Mouse (Mus musculus) forebrain, embryonic 13.5 days (tissue): ENCODE data around the gene Hbs1l. TPM values are rescaled to one million over a fixed set of nuclear protein-coding genes. Genes with fewer than 3 reads are reported as not detected.

Experiments used
- ATAC-seq: fragments of 200-750 bp; cut with Nextera tagmentation; 2 replicates; pipeline ENCODE4 v1.8.0; 2017
- H3K27ac ChIP-seq: fragments of 300-500 bp; sonication (generic); 2 replicates; pipeline ENCODE4 v1.5.1; 2015; ENCODE audit warnings: inconsistent platforms, mild to moderate bottlenecking, moderate library complexity
- H3K27me3 ChIP-seq: fragments of 300-500 bp; sonication (generic); 2 replicates; pipeline ENCODE4 v1.6.1; 2015; ENCODE audit warnings: mild to moderate bottlenecking, inconsistent platforms
- H3K36me3 ChIP-seq: fragments of 300-500 bp; sonication (generic); 2 replicates; pipeline ENCODE4 v1.6.1; 2015; ENCODE audit warnings: mild to moderate bottlenecking, inconsistent platforms; ENCODE audit not compliant: poor library complexity, severe bottlenecking
- H3K4me1 ChIP-seq: fragments of 300-500 bp; sonication (generic); 2 replicates; pipeline ENCODE4 v1.6.1; 2015; ENCODE audit warnings: inconsistent platforms
- H3K4me2 ChIP-seq: fragments of 300-500 bp; sonication (generic); 2 replicates; pipeline ENCODE4 v1.6.1; 2015; ENCODE audit warnings: inconsistent platforms, mild to moderate bottlenecking, moderate library complexity
- H3K4me3 ChIP-seq: fragments of 300-500 bp; sonication (generic); 2 replicates; pipeline ENCODE4 v1.5.1; 2015; ENCODE audit warnings: mild to moderate bottlenecking, inconsistent platforms
- H3K9ac ChIP-seq: fragments of 300-500 bp; sonication (generic); 2 replicates; pipeline ENCODE4 v1.6.1; 2015; ENCODE audit warnings: mild to moderate bottlenecking, inconsistent platforms
- H3K9me3 ChIP-seq: fragments of 300-500 bp; sonication (generic); replicated peaks from 2 replicates; pipeline ENCODE4 v1.6.1; 2016; ENCODE audit warnings: inconsistent platforms
- WGBS: fragments of 180-500 bp; shearing (Covaris S2); methylation state at CpG from one replicate; pipeline ENCODE4 v1.1.7; 2015; 5-methylcytosine and 5-hydroxymethylcytosine counted together
- polyA plus RNA-seq: library from polyadenylated mRNA; unstranded; fragments of >200 nt; fragmentation: Nextera tagmentation; extraction: Ambion mirVana; gene quantifications from 2 replicates; pipeline ENCODE4 v1.2.1, GENCODE M21; 2015

Hbs1l gene
- polyA plus RNA-seq, 1 experiment from 2014 or later, result 108 TPM

DNA sequence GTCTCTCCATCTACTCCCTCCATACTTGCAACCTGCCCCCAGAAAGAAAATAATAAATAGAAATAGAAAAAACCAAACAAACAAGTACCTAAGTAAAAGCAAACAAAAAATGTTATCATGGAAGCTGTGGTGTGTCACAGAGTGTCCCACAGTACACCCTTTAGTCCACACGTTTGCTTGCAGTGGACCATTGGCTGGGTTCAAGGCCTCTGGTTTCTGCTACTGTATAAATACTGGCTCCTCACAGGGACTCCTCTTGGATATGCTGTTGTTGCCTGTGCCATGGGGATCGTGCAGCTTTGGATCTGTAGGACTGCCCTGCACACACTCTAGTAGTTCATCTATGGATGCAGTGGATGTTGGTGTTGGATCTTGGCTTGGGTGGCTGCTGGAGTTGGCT, 54.2 kb downstream of the Hbs1l start:
- WGBS, result 96% methylated on average over 2 of the region's 2 CpGs
- Histone ChIP-seq H3K27me3 (no peaks in the 10 kb centered on the region), H3K27ac (no peak overlapping the region), H3K4me1 (no peaks in the 10 kb centered on the region), H3K4me2 (no peak overlapping the region), H3K9me3 (no peaks in the 10 kb centered on the region), H3K4me3 (no peak overlapping the region), H3K9ac (no peak overlapping the region), H3K36me3 (peaks cover 74% of the 10 kb centered on the region)
- no peak for ATAC-seq

DNA sequence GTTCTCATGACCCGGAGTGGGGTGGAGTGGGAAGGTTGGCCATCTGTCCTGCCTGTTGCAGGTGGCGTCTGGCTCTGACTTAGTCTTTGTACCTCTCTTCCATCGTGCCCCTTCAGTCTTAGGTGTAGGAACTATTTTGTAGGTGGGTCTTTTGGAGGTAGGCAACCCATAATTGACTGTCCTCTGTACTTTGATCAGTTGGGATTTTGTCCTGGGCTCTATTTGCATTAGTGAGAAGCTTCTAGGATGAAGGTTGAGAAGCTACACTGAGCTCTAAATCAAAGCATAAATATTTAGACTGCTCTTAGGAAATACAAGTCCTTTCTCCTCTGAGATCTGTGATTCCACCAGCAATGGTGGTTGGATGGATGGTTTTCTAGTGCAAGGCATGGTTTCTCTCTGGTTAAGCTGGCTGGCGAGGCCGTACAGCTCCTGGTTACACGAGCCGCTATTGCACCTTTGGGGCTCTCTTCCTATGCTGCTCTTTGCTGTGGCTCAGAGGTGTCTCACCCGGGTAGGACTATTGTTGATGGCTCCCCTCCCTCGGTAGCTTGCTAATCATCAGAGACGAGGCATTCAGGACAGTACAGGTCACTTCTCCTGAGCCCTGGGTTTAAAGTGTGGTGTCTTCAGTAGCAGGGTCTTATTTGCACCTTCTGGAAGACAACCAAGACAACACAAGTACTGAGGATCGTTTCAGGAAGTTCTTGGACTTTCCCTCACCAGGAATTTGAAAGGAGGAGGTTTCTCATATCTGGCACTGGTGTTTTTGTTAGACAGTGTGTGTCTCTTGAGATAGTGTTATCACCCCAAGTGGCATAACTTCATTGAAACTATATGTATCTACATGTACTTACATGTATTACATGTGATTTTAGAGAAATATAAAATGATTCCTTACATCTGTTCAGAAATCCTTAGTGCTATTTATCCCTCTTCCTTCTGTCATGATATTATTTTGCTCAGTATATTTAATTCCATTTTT, 55.0 kb downstream of the Hbs1l start:
- WGBS, result 95% methylated on average over 11 of the region's 11 CpGs

DNA sequence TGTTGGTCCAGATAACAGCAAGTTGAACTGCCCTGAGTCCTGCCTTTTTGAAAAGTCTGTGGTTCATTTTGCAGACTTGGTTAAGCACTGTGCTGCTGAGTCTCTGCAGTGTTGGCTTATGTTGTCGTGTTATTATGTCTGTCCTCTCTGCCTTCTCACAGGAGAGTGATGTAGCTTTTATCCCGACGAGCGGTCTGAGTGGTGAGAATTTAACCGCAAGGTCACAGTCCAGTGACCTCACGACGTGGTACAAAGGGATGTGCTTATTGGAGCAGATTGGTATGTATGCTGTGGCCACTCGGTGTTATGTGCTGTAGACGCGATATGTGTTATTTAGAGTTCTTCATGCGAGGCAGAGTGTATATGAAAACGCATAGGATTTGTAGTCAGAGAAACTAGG, 56.0 kb downstream of the Hbs1l start:
- Histone ChIP-seq H3K9ac (no peak overlapping the region), H3K4me2 (no peak overlapping the region), H3K4me3 (no peak overlapping the region), H3K4me1 (no peaks in the 10 kb centered on the region), H3K9me3 (no peaks in the 10 kb centered on the region), H3K27me3 (no peaks in the 10 kb centered on the region), H3K36me3 (peaks cover 77% of the 10 kb centered on the region), H3K27ac (no peak overlapping the region)
- 70% methylated on average over 12 of the region's 12 CpGs for whole genome bisulfite sequencing
- no peak for ATAC-seq

More for the DNA sequence above, 55.0 kb downstream of the Hbs1l start:
- Histone ChIP-seq H3K27me3 (no peaks in the 10 kb centered on the region), H3K9me3 (no peaks in the 10 kb centered on the region), H3K9ac (no peak overlapping the region), H3K4me1 (no peaks in the 10 kb centered on the region), H3K4me3 (no peak overlapping the region), H3K27ac (no peak overlapping the region), H3K36me3 (peaks cover 73% of the 10 kb centered on the region), H3K4me2 (no peak overlapping the region)
- no peak for ATAC-seq

DNA sequence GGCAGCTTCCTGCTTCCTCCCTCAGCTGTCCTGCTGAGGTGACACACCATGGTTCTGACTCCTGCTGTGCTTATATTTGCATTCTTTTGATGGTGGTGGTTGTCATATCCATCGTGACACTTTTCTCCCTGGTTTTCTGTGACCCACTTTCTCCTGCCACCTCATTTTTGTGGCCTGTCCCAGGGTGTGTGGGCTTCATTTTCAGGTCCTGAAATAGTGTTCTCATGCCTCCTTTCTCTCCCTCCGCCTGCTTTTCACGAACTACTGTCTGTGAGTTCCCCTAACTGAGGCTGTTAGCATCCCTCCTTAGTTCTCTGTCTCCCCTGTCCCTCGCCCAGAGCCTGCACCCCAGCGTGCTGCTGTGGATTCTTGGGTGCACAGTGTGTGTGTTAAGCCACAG, 58.1 kb downstream of the Hbs1l start:
- WGBS, result 91% methylated on average over 5 of the region's 5 CpGs
- Histone ChIP-seq H3K4me2 (no peak overlapping the region), H3K9me3 (no peaks in the 10 kb centered on the region), H3K27ac (no peak overlapping the region), H3K9ac (no peak overlapping the region), H3K36me3 (peaks cover 81% of the 10 kb centered on the region), H3K4me3 (no peak overlapping the region), H3K27me3 (no peaks in the 10 kb centered on the region), H3K4me1 (no peaks in the 10 kb centered on the region)
- ATAC-seq, result no peak

DNA sequence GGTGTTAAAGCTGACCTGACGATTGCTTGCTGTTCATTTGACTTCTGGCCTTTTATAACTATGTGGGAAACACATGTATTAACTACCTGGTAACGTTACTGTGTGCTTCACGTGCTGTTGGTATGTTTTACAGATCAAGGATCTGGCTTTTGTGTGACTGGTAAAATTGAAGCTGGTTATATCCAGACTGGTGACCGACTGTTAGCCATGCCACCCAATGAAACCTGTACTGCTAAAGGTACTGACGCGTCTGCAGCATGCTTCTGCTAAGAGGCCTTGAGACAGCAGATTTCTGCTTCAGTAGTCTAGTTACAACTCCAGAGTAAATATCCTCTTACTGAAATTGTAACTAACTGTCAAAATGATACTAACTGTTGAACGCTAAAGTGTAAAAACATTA, 58.7 kb downstream of the Hbs1l start:
- ATAC-seq, result no peak
- no peaks in the 10 kb centered on the region for H3K4me1 ChIP-seq
- no peaks in the 10 kb centered on the region for H3K27me3 ChIP-seq
- H3K36me3 ChIP-seq, result peaks cover 83% of the 10 kb centered on the region
- no peak overlapping the region for H3K4me3 ChIP-seq
- H3K9ac ChIP-seq, result no peak overlapping the region
- 96% methylated on average over 7 of the region's 7 CpGs for WGBS
- H3K4me2 ChIP-seq, result no peak overlapping the region
- H3K9me3 ChIP-seq, result no peaks in the 10 kb centered on the region
- no peak overlapping the region for H3K27ac ChIP-seq

DNA sequence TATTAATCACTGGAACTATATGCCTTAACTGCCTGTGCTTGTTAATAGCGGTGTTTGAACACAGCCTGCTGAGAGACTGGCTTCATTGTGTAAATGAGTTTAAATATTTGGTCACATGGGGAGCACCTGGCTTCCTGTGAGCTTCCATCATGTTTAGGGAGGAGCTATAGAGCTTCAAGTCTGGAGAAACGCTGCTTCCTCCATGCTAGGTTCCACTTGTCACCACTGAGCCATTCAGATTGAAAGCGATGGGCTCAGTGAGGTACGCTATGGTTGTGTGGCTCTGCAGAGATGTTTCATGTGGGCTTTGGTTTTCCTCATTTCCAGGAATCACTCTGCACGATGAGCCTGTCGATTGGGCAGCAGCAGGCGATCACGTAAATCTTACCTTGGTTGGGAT, 62.2 kb downstream of the Hbs1l start:
- Histone ChIP-seq H3K9me3 (no peaks in the 10 kb centered on the region), H3K27me3 (no peaks in the 10 kb centered on the region), H3K4me1 (no peaks in the 10 kb centered on the region), H3K4me3 (no peak overlapping the region), H3K27ac (no peak overlapping the region), H3K4me2 (no peak overlapping the region), H3K9ac (no peak overlapping the region), H3K36me3 (peaks cover 74% of the 10 kb centered on the region)
- ATAC-seq, result no peak
- WGBS, result 94% methylated on average over 8 of the region's 8 CpGs

DNA sequence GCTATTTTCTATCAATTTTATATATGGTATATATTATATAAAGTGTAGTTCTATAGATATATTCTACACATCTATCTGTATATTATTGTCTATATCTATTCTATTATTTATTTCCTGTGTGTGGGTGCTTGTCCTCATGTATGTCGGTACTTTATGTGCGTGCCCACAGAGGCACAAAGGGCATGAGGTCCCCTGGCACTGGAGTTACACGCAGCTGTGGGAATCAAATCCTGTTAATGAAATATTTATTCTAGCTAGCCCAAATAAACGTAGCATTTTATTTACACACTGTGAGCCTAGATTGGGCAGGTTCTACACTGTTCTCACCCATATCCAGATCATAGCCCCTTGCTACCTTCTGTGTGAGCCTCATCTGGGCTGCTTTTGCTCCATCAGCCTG, 63.3 kb downstream of the Hbs1l start:
- Histone ChIP-seq H3K36me3 (peaks cover 72% of the 10 kb centered on the region), H3K4me1 (no peaks in the 10 kb centered on the region), H3K4me3 (no peak overlapping the region), H3K9ac (no peak overlapping the region), H3K9me3 (no peaks in the 10 kb centered on the region), H3K27me3 (no peaks in the 10 kb centered on the region), H3K4me2 (no peak overlapping the region), H3K27ac (no peak overlapping the region)
- ATAC-seq, result no peak
- WGBS, result 95% methylated on average over 4 of the region's 4 CpGs

DNA sequence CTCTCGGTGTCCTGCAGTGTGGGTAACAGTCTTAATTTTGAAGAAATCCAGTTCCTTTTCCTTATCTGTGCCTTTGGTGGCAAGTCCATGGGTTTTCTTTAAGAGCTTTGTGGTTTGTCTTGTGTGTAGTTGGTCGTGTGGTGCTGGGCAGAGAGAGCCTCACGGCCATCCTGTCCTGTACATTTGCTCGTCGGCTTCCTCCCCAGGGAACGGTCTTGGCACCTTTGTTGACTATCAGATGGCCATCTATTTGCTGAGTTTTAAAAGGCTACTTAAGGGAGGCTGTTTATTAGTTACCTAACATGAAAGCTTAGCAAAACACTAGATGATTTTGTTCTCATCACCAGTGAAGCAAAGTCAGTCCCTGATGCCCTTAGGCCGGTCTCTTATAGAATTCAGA, 66.1 kb downstream of the Hbs1l start:
- Histone ChIP-seq H3K9me3 (no peaks in the 10 kb centered on the region), H3K9ac (no peak overlapping the region), H3K27ac (no peak overlapping the region), H3K4me2 (no peak overlapping the region), H3K27me3 (no peaks in the 10 kb centered on the region), H3K4me1 (no peaks in the 10 kb centered on the region), H3K36me3 (peaks cover 72% of the 10 kb centered on the region), H3K4me3 (no peak overlapping the region)
- 95% methylated on average over 7 of the region's 7 CpGs for WGBS
- ATAC-seq, result no peak

DNA sequence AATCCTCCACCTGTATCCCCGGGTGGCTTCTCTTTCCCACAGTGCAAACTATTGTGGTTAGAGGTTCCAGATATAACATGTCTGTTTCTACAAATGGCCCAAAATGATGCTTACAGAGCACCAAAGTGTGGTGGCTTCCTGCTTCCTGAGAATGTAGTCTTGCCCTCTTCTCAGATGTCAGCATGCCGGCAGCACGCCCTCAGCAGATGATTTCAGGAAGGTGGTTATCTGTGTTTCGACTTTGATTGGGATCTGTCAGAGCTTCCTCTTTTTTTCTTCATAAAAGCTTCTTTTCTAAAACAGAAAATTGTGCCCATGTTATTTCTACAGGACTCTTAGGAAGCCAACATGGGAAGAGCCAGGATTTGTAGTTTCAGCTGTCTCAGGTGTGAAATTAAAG, 67.5 kb downstream of the Hbs1l start:
- H3K27me3 ChIP-seq, result no peaks in the 10 kb centered on the region
- WGBS, result 93% methylated on average over 4 of the region's 4 CpGs
- peaks cover 72% of the 10 kb centered on the region for H3K36me3 ChIP-seq
- H3K9me3 ChIP-seq, result no peaks in the 10 kb centered on the region
- H3K27ac ChIP-seq, result no peak overlapping the region
- no peaks in the 10 kb centered on the region for H3K4me1 ChIP-seq
- ATAC-seq, result no peak
- H3K4me2 ChIP-seq, result no peak overlapping the region
- no peak overlapping the region for H3K9ac ChIP-seq
- no peak overlapping the region for H3K4me3 ChIP-seq

DNA sequence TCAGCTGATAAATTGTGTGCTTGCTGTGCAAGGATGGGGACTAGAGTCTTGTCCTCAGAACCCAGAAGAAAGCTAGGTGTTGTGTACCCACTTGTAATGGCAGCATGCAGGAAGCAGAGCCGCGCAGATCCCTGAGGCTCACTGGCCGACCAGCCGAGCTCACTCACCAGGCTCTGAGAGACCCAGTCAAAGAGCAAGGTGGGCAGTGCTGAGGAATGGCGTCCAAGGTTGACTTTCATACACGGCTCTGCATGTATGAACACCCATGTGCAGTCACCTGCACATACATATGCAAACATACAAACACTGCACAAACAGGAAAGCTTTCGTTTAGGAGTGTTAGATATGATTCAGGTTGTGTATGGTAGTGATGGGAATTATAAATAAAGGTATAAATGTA, 69.2 kb downstream of the Hbs1l start:
- H3K27me3 ChIP-seq, result no peaks in the 10 kb centered on the region
- H3K4me1 ChIP-seq, result no peaks in the 10 kb centered on the region
- H3K4me2 ChIP-seq, result no peak overlapping the region
- 97% methylated on average over 7 of the region's 7 CpGs for WGBS
- no peak for ATAC-seq
- H3K27ac ChIP-seq, result no peak overlapping the region
- H3K4me3 ChIP-seq, result no peak overlapping the region
- H3K9me3 ChIP-seq, result no peaks in the 10 kb centered on the region
- no peak overlapping the region for H3K9ac ChIP-seq
- peaks cover 78% of the 10 kb centered on the region for H3K36me3 ChIP-seq

DNA sequence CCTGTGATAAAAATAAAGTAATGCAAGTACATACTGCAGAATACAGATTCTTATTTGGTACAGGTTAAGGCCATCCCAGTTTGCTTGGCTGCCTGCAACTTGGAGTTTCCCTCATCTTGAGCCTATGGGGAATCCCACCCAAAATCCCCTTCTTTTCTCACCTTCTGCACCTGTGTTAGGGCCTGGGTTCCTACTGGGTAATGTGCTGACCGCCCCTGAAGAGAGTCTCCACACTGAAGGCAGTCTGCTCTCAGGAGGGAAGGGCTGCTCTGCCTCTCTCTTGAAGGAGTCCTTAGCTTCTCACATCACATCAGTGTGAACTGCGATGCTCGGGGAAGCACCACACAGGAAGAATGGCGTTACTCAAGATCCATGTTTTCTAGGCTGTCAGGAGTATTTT, 70.1 kb downstream of the Hbs1l start:
- Histone ChIP-seq H3K4me2 (no peak overlapping the region), H3K4me3 (no peak overlapping the region), H3K27ac (no peak overlapping the region), H3K36me3 (peaks cover 74% of the 10 kb centered on the region), H3K9ac (no peak overlapping the region), H3K27me3 (no peaks in the 10 kb centered on the region), H3K4me1 (no peaks in the 10 kb centered on the region), H3K9me3 (no peaks in the 10 kb centered on the region)
- no peak for ATAC-seq
- 88% methylated on average over 4 of the region's 4 CpGs for WGBS

DNA sequence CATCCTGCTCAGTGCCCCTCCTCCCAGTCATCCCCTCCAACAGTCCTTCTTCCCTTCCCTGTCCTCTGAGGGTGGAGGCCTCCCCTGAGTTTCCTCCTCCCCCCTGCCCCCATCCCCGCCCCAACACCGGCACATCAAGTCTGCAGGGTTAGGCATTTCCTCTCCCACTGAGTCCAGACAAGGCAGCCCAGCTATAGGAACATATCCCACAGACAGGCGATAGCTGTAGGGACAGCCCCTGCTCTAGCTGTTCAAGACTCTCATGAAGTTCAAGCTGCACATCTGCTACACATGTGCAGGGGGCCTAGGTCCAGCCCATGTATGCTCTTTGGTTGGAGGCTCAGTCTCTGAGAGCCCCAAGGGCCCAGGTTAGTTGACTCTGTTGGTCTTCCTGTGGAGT, 70.7 kb downstream of the Hbs1l start:
- Histone ChIP-seq H3K4me1 (no peaks in the 10 kb centered on the region), H3K36me3 (peaks cover 70% of the 10 kb centered on the region), H3K9me3 (no peaks in the 10 kb centered on the region), H3K27ac (no peak overlapping the region), H3K9ac (no peak overlapping the region), H3K4me3 (no peak overlapping the region), H3K4me2 (no peak overlapping the region), H3K27me3 (no peaks in the 10 kb centered on the region)
- 77% methylated on average over 3 of the region's 3 CpGs for WGBS
- ATAC-seq, result no peak

DNA sequence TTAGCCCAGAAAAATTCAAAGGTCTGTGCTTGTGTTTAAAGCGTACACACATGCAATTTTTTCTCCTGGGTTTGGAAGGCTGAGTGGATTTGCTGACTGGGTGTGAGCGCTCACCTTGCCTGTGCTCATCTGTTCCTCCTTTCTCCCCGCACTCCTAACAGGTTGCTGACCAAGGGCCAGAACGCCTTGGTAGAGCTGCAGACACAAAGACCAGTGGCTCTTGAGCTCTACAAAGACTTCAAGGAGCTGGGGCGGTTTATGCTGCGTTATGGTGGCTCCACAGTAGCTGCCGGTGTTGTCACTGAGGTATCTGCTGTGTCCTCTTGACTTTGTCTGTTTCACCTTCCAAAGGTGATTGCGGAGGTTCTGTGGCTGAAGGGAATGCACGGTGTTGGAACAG, 71.7 kb downstream of the Hbs1l start:
- Histone ChIP-seq H3K27me3 (no peaks in the 10 kb centered on the region), H3K27ac (no peak overlapping the region), H3K9ac (no peak overlapping the region), H3K36me3 (peaks cover 67% of the 10 kb centered on the region), H3K9me3 (no peaks in the 10 kb centered on the region), H3K4me2 (no peak overlapping the region), H3K4me3 (no peak overlapping the region), H3K4me1 (no peaks in the 10 kb centered on the region)
- whole genome bisulfite sequencing, result 91% methylated on average over 9 of the region's 9 CpGs
- ATAC-seq, result no peak
